Mouse (Mus musculus): Measurements from ENCODE around the gene Clk3.

Clk3 gene

DNA sequence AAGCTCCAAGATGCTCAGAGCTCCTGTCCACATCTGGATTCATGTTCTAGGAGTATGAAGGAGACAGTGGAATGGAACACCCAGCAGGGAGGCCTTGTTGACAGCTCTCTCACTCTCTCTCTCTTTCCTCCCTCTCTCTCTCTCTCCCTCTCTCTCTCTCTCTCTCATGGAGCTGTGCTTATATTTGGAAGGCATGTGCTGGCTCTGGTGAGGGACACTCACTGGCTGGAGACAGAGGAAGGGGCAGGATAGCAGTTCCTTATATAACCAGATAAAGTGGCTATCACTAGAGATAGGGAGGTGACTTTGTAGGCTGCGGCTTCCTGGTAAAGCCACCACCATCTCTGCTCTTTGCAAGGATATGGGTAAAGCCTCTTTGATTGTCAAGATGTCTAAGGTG is 4.6 kb upstream of the Clk3 start:
- peak; percentile 49 for DNase-seq (ENCODE audit: low read depth)

DNA sequence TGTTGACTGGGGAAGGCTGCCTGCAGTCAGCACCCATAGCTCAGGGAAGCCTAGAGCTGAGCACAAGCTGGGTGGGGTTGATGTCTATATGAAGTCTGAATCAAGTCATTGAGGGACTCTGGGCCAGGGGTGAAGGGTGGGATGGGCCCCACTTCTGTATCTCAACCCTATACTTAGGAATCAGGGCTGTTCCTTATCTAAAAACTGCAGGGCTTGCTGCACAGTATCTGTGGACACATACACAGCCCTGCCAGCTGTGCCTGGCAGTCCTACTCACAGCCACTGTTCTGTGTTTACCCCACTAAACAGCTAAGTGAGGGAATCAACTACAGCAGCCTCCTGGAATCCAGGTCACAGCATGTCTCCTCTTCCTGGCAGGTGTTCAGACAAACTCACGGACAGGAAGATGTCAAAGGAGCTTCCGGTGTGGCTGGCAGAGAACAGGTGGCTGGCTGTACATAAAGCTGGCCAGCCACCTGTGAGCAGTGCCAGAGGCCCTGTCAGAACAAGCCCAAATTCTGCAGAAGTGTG is 3.9 kb upstream of the Clk3 start:
- DNase-seq (ENCODE audit: low read depth), result no peak

DNA sequence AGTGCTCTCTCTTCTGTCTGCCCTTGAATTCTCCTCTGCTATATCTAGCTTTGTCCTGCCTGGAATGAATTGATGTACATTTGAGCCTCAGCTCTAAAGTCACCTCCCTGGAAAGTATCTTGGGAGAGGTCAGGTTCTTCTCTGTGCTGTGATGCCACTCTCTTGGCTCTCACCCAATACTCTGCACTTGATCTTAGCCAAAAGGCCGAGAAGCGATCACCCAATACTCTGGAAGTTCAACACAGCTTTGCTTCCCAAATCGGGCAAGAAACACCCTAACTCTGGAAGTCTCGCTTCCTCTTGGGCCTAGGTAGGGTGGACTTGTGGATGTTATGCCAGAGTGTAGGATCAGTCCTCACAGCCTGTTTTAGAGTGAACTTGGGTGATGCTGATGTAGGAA is 1.6 kb upstream of the Clk3 start:
- no peak for DNase-seq (ENCODE audit: low read depth)

DNA sequence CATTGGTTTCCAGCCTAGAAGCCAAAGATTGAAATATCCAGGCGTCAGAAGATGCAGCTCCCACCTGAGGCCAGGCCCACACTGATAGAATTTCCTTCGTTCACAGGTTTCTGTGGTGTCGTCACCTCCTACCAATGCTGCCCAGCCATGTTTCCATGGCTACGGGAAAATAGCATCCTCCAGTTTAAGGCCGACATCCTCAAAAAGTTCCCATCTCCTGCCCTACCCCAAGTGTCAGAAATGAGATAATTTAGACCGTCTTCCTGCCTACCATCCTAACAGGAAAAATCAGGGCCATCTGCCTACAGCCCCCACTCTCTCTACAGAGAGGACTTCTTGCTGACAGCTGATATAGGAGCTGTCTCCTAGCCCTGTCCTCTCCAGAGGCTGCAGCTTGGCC is 771 bp upstream of the Clk3 start:
- DNase-seq (ENCODE audit: low read depth), result no peak

DNA sequence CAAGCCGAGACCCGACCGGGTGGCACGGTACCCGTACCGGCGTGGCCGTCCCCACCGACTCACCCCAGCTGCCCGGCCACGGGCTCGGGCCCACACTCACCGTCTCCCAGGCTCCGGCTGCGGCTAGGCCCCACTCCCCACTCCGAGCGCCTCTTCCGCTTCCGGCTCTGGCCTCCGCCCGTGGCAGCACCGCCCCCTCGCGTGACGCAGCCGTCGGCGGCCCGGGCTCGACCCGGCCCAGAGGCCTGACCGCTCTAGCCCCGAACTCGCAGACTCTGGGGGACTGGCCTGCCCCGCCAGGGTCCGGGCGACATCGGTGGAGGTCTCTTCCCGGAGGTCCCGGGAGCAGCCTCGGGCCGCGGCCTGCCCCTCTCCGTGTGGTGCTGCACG is 691 bp downstream of the Clk3 start:
- peak; percentile 92 for DNase-seq (ENCODE audit: low read depth)

DNA sequence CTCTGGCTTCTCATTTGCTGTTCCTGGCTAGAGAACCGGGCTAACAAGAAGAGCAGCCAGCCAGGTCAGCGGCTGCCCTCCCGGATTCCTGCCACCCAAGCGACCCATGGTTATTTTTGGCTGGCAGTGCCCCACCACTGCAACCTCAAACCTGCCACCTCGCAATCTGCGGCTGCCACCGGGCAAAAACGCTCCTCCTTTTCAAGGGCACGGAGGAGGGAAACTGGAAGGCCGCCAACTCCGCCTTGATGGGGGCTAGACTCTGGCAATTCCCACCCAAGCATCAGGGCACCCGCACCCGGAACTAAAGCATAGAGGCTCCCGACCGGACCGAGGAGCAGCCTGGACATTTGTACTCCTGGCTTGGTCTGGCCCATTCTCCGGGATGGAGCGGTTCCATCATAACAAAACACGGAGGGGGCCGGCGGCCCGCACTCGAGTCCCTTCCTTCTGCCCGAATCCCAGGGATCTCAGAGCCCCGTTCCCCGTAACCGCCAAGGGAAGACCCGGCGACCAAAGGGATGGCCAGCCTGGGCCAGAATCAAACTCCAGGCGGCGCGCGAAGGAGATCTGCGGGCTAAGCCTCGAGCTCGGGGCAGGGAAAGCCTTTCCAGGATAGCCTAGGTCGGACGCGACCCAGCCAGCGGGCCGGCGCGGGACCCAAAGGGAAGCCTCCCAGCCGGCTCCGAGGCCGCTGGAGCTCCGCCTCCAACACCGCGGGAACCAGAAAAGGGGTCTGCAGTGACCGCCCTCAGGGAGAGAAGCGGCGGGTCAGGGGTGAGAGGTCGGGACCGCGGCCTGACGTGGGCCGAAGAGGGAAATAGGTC is 1.3 kb downstream of the Clk3 start:
- DNase-seq (ENCODE audit: low read depth), result peak; percentile 85

DNA sequence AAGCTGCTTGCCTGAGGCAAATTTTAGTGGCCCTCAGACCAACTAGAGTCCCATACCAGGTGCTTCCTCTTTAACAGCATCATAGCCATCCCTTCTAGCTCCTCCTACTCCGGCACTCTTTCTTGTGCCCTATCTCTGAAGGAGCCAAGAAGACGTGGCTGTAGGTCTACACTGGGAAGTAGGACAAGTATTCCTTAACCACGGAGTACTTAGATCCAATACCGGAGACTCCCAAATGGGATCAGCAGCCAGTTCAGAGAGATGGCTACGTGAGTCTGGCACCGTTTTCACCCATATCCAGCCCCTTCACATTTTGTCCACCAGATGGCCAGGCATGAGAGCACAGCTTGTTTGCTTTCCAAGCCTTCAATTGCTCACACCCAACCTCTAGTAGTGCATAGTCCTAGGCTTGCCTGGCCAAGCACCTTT is 3.1 kb downstream of the Clk3 start:
- DNase-seq (ENCODE audit: low read depth), result peak; percentile 71

DNA sequence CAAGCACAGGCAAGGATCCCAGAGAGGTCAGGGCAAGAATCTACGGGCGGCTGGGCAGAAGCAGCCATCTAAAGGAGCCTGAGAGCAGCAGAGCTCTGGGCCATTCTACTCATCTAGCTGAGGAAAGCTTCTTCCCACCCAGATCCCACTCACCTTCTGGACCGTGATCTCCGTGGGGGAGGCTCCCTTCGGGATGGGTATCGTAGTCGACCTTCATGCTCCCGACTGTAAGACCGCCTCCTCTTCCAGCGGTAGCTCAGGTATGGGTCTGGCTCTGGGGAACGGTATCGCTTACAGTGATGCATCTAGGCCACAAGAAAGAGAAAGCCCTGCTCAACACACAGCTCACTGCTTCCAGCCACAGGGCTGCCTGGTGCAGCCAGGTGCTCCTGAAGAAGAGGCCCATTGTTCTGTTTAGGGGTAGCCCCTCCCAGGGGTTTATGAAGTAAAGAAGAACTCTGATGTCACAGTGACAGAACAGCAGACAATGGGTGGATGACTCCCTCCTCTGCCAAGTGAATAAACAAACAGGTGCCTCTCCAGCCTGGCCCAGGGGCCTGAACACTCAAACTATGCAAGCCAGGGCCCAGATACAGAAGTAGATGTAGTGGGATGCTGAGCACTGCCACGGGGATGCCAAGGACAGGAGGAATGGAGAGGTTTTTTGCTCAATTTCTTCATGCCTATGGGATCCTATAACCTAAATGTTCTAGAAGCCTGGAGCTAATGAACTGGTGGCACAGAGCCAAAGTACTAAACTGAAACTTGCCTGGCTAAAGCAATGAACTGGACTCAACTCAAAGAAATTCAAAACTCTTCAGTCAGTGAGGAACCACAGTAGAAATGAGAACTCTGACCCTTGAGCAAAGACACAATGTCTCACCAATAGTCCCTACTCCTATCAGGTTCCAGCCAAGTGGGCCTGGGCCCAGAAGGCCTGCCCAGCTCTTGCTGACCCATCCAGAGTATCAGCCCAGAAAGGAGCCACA is 3.8 kb downstream of the Clk3 start:
- no peak for DNase-seq (ENCODE audit: low read depth)

DNA sequence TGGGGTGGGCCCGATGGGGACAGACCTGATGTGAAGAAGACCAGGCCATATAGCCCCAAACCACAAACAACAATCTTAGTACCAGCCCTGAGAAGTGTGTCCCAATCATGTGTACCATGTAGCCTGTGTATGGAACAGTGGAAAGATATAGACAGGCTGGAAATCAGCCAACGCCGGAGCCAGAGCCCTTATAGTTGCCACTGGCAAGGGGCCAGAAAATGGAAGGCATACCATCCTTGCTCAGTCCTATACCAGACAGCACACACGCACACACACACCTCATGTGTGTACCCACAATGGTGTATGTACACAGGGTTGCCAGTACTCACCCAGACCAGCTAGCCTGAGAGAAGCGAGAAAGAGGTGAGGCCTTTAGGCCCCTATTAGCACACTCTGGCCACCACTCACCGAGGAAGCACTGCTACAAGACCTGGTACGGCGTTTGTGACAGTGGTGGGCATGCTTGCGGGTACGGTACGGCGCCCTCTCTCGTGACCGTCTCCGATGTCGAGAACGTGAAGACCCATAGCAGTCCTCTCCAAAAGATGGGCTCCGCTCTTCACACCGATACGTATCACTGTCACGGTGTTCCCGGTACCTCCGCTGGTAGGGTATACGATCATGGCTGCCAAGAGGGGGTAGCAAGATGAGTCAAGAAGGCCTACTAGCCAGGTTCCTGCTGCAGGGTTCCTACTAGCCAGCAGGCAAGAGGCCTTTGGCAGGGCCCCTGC is 5.1 kb downstream of the Clk3 start:
- DNase-seq (ENCODE audit: low read depth), result no peak

DNA sequence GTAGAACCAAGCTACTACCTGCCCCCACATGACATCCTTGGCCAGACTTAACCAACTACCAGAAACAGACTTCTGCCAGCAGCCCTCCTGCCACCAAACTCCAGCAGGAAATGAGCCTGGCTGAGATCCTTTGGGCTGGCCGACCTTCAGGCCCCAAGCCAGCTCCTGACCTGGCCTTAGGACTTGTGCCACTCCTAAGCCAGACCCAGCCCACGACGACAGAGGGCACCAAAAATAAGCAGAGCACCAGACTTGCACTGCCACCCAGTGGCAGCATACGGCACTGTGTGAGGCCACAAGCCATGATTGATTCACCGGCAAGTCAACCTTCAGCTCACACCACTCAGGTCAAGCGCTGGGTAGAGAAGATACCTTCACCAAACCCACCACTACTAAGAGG is 6.4 kb downstream of the Clk3 start:
- DNase-seq (ENCODE audit: low read depth), result peak; percentile 80

DNA sequence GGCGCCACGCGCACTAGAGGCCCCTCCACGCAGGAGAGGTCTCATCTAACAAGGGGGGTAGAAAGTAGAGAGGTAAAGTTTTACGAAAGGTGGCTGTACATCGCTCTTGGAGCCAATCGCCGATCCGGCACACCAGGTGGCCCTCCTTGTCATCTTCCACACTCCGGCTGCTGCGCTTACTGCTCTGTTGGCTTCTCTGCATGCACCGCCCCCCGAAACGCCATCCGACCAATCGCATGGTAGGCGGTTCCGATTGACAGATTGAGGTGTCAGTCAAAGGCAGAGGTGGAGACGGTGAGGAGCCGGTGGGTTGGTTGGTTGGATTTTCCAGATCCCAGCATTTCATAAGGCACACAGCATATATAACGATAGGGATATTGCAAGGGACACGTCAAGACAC is 7.1 kb downstream of the Clk3 start:
- no peak for DNase-seq (ENCODE audit: low read depth)

DNA sequence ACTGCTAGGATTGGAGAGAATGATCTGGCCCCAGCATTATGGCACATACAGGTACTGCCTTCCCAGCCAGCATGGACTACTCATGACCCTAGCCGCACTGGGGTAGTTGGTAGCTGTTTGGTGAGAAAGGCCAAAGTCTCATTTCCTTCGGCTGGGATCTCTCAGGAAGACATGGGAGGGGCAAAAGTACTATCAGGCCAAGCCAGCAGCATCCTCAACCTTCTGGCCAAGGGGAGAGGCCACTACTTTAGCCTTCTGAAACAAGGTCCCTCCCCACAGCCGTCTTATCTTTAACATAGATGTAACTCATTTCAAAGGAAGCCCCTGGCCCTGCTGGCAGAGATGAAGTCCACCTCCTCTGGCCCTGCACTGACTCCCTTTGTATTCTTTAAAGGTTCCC is 8.1 kb downstream of the Clk3 start:
- peak; percentile 77 for DNase-seq (ENCODE audit: low read depth)

DNA sequence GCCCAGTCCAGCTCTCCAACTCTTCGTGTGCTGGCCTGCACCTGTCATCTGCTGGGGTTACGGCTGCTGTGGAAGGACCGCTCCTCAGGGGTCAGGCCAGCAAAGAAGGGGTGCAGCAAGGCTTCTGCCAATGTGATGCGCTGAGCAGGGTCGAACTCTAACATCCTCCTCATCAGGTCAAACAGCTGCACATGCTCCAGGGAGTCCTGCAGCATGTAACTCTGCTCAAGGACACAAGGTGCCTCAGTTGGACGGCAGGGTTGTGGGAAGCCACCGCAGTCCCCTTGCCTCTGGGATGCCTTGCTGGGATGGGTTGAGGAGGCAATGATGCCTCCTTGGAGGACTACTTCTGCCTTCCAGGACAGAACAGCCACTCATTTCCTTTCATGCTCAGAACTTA is 14.8 kb downstream of the Clk3 start:
- no peak for DNase-seq (ENCODE audit: low read depth)

DNA sequence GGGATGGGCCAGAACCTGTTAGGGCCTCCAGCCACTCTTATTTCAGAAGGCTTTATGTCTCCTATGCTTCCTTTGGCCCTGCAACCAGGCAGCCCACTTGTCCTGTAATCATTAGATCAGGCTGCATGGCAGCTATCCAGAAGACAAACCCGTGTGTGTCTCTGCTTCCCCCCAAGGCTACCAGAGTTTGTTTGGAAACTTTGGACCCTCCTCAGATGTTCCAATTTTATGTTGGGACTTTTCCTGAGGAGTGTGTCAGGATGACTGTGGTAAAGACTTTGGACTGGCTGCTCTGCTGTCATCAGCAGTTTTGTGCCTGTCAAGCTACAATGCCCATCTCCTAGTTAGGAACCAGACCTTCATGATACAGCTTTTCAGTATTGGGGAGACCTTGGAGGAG is 16.8 kb downstream of the Clk3 start:
- DNase-seq (ENCODE audit: low read depth), result no peak

DNA sequence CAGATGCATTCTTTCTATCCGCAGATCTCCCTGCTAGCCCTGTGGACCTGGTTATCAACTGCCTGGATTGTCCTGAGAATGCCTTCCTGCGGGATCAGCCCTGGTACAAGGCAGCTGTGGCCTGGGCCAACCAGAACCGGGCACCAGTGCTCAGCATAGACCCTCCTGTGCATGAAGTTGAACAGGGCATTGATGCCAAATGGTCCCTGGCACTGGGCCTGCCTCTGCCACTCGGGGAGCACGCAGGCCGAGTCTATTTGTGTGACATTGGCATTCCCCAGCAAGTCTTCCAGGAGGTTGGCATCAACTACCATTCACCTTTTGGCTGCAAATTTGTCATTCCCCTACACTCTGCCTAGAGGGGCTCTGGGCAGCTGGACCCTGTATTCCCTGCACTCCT is 17.5 kb downstream of the Clk3 start:
- DNase-seq (ENCODE audit: low read depth), result no peak

DNA sequence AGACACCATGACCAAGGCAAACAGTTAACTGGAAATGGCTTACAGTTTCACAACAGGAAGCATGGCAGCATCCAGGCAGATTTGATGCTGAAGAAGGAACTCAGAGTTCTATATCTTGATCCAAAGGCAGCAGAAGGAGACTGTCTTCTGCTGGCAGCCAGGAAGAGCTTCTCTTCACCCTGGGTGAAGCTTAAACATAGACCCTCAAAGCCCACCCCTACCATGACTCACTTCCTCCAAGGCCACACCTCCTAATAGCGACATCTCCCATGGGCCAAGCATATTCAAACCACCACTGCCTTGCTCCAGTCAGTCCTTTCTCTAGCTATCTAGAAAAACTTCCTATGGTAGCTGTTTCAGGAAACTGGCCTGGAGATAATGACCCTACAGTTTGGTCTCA is 18.6 kb downstream of the Clk3 start:
- DNase-seq (ENCODE audit: low read depth), result peak; percentile 57

DNA sequence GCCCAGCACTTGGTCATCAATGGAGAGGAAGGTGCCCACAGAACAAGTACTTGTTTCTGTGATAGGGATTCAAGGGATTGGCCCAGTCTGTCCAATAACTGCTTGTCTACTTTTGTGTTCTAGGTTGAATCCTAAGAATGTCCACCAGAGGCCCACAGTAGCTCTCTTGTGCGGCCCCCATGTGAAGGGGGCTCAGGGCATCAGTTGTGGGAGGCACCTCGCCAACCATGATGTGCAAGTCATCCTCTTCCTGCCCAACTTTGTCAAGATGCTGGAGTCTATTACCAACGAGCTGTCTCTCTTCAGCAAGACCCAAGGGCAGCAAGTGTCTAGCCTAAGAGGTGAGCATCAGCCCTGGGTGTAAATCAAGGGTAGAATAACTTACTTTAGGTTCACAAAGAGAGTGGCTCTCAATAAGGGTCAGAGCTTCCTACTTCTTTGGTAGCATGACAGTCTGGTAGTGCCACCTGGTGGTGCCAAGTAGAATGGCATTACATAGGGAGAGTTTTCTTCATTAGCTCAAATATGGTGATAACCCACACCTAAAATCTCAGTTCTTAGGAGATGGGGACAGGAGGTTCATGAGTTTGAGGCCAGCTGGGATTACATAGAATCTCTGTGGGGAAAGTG is 21.1 kb downstream of the Clk3 start:
- peak; percentile 82 for DNase-seq (ENCODE audit: low read depth)

DNA sequence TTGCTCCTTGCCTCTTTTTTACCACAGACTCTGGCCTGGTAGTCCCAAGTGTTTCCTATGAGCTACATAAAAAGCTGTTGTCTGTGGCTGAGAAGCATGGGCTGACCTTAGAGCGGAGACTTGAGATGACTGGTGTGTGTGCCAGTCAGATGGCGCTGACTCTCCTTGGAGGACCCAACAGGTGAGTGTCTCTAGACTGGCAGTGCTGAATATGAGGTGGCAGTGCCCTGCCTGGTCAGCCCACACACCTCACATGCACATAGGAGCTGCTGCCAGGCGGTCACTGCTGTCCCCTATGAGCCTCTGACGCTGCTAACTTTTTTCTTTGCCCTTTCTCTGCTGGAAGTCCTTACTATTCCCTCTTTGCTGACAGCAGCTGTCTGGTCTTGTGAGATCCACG is 25.8 kb downstream of the Clk3 start:
- no peak for DNase-seq (ENCODE audit: low read depth)

DNA sequence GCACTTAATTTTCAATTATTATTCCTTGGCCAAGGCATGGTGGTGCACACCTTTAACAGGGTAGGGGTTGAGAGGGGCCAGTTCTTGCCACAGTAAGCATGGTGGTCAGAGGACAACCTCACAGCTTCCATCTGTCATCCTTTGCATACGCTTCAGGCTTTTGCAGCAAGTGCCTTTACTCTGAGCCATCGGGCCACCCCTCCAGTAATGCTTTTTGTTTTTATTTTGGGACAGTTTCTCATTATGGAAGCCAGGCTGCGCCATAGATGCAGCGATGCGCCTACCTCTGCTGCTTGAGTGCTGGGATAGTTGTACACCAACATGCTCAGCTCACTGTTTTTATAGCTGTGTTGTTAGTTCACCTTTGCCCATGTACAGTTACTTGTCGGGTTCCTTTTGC is 32.1 kb downstream of the Clk3 start:
- DNase-seq (ENCODE audit: low read depth), result no peak

DNA sequence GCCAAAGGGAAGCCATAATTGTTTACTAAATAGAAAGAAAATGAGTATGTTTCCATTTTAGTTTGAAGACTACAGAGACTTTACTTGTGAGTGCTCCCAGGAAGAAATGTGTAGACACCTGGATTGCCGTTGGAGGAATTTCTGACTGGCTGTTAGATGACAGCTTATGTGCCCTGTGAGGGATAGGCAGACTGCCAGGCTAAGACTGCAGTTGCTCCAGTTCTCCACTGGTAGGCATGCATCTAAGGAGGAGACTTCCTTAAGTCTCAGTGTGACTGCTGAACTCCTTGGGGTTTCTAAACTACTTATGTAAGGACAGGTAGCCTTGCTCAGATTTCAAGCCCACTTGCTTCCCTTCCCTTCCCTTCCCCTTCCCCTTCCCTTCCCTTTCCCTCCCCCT is 37.3 kb downstream of the Clk3 start:
- DNase-seq (ENCODE audit: low read depth), result peak; percentile 17

DNA sequence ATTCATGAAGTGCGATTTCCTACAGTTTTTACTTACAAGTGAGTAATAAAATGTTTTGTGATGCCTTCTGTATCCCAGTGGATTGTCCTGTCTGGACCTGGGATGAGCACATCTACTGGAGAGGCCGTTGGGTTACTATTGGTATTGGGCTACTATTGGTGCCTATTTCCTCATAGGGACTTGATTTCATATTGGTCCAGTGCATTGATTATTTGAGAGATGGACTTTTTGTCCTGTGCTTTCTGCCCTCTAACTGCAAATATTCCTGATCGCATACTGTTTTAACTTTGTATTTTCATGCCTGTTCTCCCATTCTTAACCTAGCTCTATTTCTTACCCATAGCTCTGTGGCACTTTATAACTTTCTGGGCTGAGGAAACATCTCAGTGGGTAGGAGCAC is 41.0 kb downstream of the Clk3 start:
- no peak for DNase-seq (ENCODE audit: low read depth)

DNA sequence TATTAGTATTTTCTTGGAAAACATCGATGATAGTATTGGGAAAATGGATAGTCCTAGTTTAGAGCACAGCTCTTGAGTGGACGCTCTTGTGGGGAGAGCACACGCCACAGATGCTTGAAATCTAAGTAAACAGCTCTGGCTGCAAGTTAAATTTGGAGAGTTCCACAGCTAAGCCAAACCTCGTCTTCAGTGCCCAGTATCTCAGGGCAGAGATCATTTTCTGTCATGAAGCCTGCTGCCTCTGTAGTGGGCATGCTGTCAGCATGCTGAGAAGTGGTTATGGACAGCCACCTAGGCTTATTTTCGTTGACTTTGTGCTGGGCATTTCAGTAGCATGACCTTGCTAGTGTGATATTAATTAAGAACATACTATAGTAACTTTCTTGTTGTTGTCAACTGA is 41.9 kb downstream of the Clk3 start:
- no peak for DNase-seq (ENCODE audit: low read depth)

Measured in 416B (cell line).